Mouse (Mus musculus): ENCODE measurements around the gene Hsf2bp. TPM values are rescaled to one million over a fixed set of nuclear protein-coding genes. Genes with fewer than 3 reads are reported as not detected.

Gene Hsf2bp
- polyA plus RNA-seq, 1 experiment from 2014 or later, result 0.34 TPM

- ATAC-seq (ENCODE audit: insufficient number of reproducible peaks, insufficient read depth, low FRiP score, low TSS enrichment, low read depth), result no peak
- H3K4me2 ChIP-seq, result no peak overlapping the region
These were observed 100.3 kb downstream of the Hsf2bp start for GRCm38 (mm10) chr17:31935841-31936240.

GRCm38 (mm10) chr17:31935091-31935830 lies 100.9 kb downstream of the Hsf2bp start:
- Histone ChIP-seq H3K4me1 (replicated peaks) (peaks cover 22% of the 10 kb centered on the region), H3K4me3 (replicated peaks) (no peak overlapping the region), H3K36me3 (no peaks in the 10 kb centered on the region), H3K9ac (replicated peaks) (0 out of 2 replicates have a peak overlapping the region, but pooled peaks have one; percentile 9), H3K4me2 (no peak overlapping the region), H3K27ac (no peak overlapping the region), H3K9me3 (no peaks in the 10 kb centered on the region), H3K27me3 (no peaks in the 10 kb centered on the region)
- WGBS, result 53% methylated on average over 6 of the region's 6 CpGs
- no peak for ATAC-seq (ENCODE audit: insufficient number of reproducible peaks, insufficient read depth, low FRiP score, low TSS enrichment, low read depth)

More at GRCm38 (mm10) chr17:31935841-31936240, 100.3 kb downstream of the Hsf2bp start:
- no peak overlapping the region for H3K9ac ChIP-seq (replicated peaks)
- no peak overlapping the region for H3K4me3 ChIP-seq (replicated peaks)
- H3K36me3 ChIP-seq, result no peaks in the 10 kb centered on the region
- H3K27me3 ChIP-seq, result no peaks in the 10 kb centered on the region
- H3K4me1 ChIP-seq (replicated peaks), result peaks cover 22% of the 10 kb centered on the region
- no peaks in the 10 kb centered on the region for H3K9me3 ChIP-seq
- 66% methylated on average over 3 of the region's 3 CpGs for WGBS
- no peak overlapping the region for H3K27ac ChIP-seq

GRCm38 (mm10) chr17:31933956-31934355 lies 102.2 kb downstream of the Hsf2bp start:
- H3K9ac ChIP-seq (replicated peaks), result no peak overlapping the region
- 83% methylated on average over 1 of the region's 1 CpGs for WGBS
- no peak for ATAC-seq (ENCODE audit: insufficient number of reproducible peaks, insufficient read depth, low FRiP score, low TSS enrichment, low read depth)
- H3K27me3 ChIP-seq, result no peaks in the 10 kb centered on the region
- H3K9me3 ChIP-seq, result no peaks in the 10 kb centered on the region
- H3K4me2 ChIP-seq, result no peak overlapping the region
- no peaks in the 10 kb centered on the region for H3K36me3 ChIP-seq
- H3K4me1 ChIP-seq (replicated peaks), result peaks cover 22% of the 10 kb centered on the region
- H3K27ac ChIP-seq, result no peak overlapping the region
- H3K4me3 ChIP-seq (replicated peaks), result no peak overlapping the region

GRCm38 (mm10) chr17:31931499-31931898 lies 104.7 kb downstream of the Hsf2bp start:
- Histone ChIP-seq H3K9me3 (no peaks in the 10 kb centered on the region), H3K27ac (peak overlapping the region; percentile 20; the same call in 1 of the 2 replicates), H3K36me3 (no peaks in the 10 kb centered on the region), H3K4me1 (replicated peaks) (peaks cover 15% of the 10 kb centered on the region), H3K27me3 (no peaks in the 10 kb centered on the region), H3K4me2 (no peak overlapping the region), H3K9ac (replicated peaks) (no peak overlapping the region), H3K4me3 (replicated peaks) (no peak overlapping the region)
- WGBS, result 67% methylated on average over 7 of the region's 7 CpGs
- no peak for ATAC-seq (ENCODE audit: insufficient number of reproducible peaks, insufficient read depth, low FRiP score, low TSS enrichment, low read depth)

- 49% methylated on average over 13 of the region's 13 CpGs for WGBS
- H3K4me2 ChIP-seq, result no peak overlapping the region
- H3K27me3 ChIP-seq, result no peaks in the 10 kb centered on the region
- H3K9ac ChIP-seq (replicated peaks), result no peak overlapping the region
- ATAC-seq (ENCODE audit: insufficient number of reproducible peaks, insufficient read depth, low FRiP score, low TSS enrichment, low read depth), result no peak
- H3K36me3 ChIP-seq, result no peaks in the 10 kb centered on the region
- no peak overlapping the region for H3K27ac ChIP-seq
- H3K9me3 ChIP-seq, result no peaks in the 10 kb centered on the region
- peaks cover 7% of the 10 kb centered on the region for H3K4me1 ChIP-seq (replicated peaks)
- H3K4me3 ChIP-seq (replicated peaks), result no peak overlapping the region
These were observed 106.1 kb downstream of the Hsf2bp start for GRCm38 (mm10) chr17:31929844-31930715.

- Histone ChIP-seq H3K27me3 (no peaks in the 10 kb centered on the region), H3K27ac (no peak overlapping the region), H3K36me3 (no peaks in the 10 kb centered on the region), H3K4me1 (replicated peaks) (peaks cover 5% of the 10 kb centered on the region; the same call in 1 of the 2 replicates), H3K9me3 (no peaks in the 10 kb centered on the region), H3K4me2 (no peak overlapping the region), H3K9ac (replicated peaks) (no peak overlapping the region), H3K4me3 (replicated peaks) (no peak overlapping the region)
- WGBS, result 89% methylated on average over 6 of the region's 6 CpGs
- ATAC-seq (ENCODE audit: insufficient number of reproducible peaks, insufficient read depth, low FRiP score, low TSS enrichment, low read depth), result no peak
These were observed 107.1 kb downstream of the Hsf2bp start for GRCm38 (mm10) chr17:31929032-31929431.

- Histone ChIP-seq H3K27ac (no peak overlapping the region), H3K9ac (replicated peaks) (no peak overlapping the region), H3K36me3 (no peaks in the 10 kb centered on the region), H3K9me3 (no peaks in the 10 kb centered on the region), H3K4me3 (replicated peaks) (no peak overlapping the region), H3K4me1 (replicated peaks) (peaks cover 5% of the 10 kb centered on the region; the same call in 1 of the 2 replicates), H3K27me3 (no peaks in the 10 kb centered on the region), H3K4me2 (no peak overlapping the region)
- 85% methylated on average over 10 of the region's 10 CpGs for WGBS
- no peak for ATAC-seq (ENCODE audit: insufficient number of reproducible peaks, insufficient read depth, low FRiP score, low TSS enrichment, low read depth)
These were observed 108.1 kb downstream of the Hsf2bp start for GRCm38 (mm10) chr17:31927895-31928626.

- H3K4me3 ChIP-seq (replicated peaks), result no peak overlapping the region
These were observed 111.9 kb downstream of the Hsf2bp start for GRCm38 (mm10) chr17:31924229-31924628.

GRCm38 (mm10) chr17:31923310-31923970 lies 112.7 kb downstream of the Hsf2bp start:
- Histone ChIP-seq H3K9ac (replicated peaks) (no peak overlapping the region), H3K4me1 (replicated peaks) (peaks cover 11% of the 10 kb centered on the region), H3K4me3 (replicated peaks) (no peak overlapping the region), H3K27me3 (no peaks in the 10 kb centered on the region), H3K9me3 (no peaks in the 10 kb centered on the region), H3K4me2 (no peak overlapping the region), H3K27ac (no peak overlapping the region), H3K36me3 (no peaks in the 10 kb centered on the region)
- 73% methylated on average over 7 of the region's 7 CpGs for WGBS
- ATAC-seq (ENCODE audit: insufficient number of reproducible peaks, insufficient read depth, low FRiP score, low TSS enrichment, low read depth), result no peak

More at GRCm38 (mm10) chr17:31924229-31924628, 111.9 kb downstream of the Hsf2bp start:
- no peaks in the 10 kb centered on the region for H3K36me3 ChIP-seq
- 74% methylated on average over 4 of the region's 4 CpGs for WGBS
- H3K9ac ChIP-seq (replicated peaks), result no peak overlapping the region
- no peak for ATAC-seq (ENCODE audit: insufficient number of reproducible peaks, insufficient read depth, low FRiP score, low TSS enrichment, low read depth)
- H3K27me3 ChIP-seq, result no peaks in the 10 kb centered on the region
- no peak overlapping the region for H3K4me2 ChIP-seq
- no peak overlapping the region for H3K27ac ChIP-seq
- H3K9me3 ChIP-seq, result no peaks in the 10 kb centered on the region
- peaks cover 11% of the 10 kb centered on the region for H3K4me1 ChIP-seq (replicated peaks)

- H3K27me3 ChIP-seq, result no peaks in the 10 kb centered on the region
- ATAC-seq (ENCODE audit: insufficient number of reproducible peaks, insufficient read depth, low FRiP score, low TSS enrichment, low read depth), result no peak
- WGBS, result 26% methylated on average over 9 of the region's 9 CpGs
- no peak overlapping the region for H3K4me3 ChIP-seq (replicated peaks)
- 0 out of 2 replicates have a peak overlapping the region, but pooled peaks have one; percentile 7 for H3K27ac ChIP-seq
- H3K9ac ChIP-seq (replicated peaks), result 0 out of 2 replicates have a peak overlapping the region, but pooled peaks have one; percentile 18
- H3K4me1 ChIP-seq (replicated peaks), result peaks cover 23% of the 10 kb centered on the region
- no peak overlapping the region for H3K4me2 ChIP-seq
- H3K9me3 ChIP-seq, result peaks cover 4% of the 10 kb centered on the region; the same call in 1 of the 2 replicates
- H3K36me3 ChIP-seq, result no peaks in the 10 kb centered on the region
These were observed 115.5 kb downstream of the Hsf2bp start for GRCm38 (mm10) chr17:31920589-31921190.

Data from limb, embryonic 12.5 days (tissue).